Mouse (Mus musculus) kidney, postnatal 4 days (tissue): ENCODE measurements around the gene Mccc1.

Experiments
- DNase-seq, 2 experiments: peaks; one replicate each; pipeline ENCODE4 v3.0.0; 2021; ENCODE audit warnings: mixed read lengths in 2 of 2

Gene Mccc1

GRCm38 (mm10) chr3:35963921-35964320 lies 36.6 kb downstream of the Mccc1 start:
- DNase-seq: no peak

- no peak for DNase-seq
Measured at GRCm38 (mm10) chr3:35963401-35963800, 37.1 kb downstream of the Mccc1 start.

GRCm38 (mm10) chr3:35962967-35963366 lies 37.5 kb downstream of the Mccc1 start:
- peak in 1 of 2 experiments; percentile 14 for DNase-seq

DNA sequence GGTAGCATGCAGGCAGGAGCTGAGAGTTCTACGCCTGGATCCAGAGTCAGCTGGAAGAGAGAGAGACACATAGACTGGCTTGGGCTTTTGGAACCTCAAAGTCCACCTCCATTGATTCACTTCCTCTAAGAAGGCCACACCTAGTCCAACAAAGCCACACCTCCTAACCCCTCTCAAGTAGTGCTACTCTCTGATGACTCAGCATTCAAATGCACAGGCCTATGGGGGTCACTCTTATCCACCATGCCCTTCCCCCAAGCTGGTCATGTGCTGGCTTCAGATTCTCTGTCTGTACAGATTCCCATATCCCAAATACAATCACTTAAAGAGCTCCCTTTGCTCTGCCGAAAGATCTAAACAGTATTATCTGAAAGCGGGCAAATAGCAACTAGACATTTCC lies 43.2 kb downstream of the Mccc1 start:
- no peak for DNase-seq

GRCm38 (mm10) chr3:35954901-35955575 lies 45.4 kb downstream of the Mccc1 start:
- DNase-seq: no peak

DNA sequence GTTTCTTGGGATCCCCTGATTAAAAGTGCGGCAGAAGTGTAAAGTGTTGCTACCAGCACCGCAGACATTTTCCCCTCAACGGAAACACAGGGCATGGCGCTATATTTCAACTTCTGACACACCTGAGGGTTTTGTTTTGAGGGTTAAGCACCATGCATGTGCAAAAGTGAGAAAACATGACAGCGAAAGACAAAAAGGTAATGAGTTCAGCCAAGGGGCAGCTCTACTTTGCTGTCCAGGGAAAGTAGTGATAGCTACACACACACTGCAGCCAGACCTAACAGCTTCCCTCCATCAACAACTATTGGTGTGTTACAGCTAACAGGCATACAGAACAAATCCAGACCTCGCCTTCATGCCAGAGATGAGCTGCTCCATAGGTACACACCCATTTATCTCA lies 46.7 kb downstream of the Mccc1 start:
- DNase-seq: no peak

GRCm38 (mm10) chr3:35953184-35953583 lies 47.3 kb downstream of the Mccc1 start:
- DNase-seq: no peak

DNA sequence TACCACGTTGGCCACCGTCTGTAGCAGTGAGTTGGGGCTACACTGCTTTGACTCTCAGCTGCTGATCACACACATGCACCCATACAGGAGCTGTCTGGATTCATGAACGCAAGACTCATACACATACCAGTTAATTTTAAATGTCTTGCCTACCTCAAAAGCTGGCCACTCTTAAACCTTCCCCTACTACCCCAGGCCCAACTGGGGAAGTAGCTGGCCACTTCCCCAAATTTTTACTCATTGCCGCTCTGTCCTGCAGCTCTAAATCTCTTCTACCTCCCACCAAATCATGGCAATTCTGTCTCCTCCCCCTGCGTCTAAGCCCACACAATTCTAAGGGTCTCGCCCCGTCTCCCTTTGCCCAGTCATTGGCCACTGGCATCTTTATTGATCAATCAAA lies 52.3 kb downstream of the Mccc1 start:
- no peak for DNase-seq

DNA sequence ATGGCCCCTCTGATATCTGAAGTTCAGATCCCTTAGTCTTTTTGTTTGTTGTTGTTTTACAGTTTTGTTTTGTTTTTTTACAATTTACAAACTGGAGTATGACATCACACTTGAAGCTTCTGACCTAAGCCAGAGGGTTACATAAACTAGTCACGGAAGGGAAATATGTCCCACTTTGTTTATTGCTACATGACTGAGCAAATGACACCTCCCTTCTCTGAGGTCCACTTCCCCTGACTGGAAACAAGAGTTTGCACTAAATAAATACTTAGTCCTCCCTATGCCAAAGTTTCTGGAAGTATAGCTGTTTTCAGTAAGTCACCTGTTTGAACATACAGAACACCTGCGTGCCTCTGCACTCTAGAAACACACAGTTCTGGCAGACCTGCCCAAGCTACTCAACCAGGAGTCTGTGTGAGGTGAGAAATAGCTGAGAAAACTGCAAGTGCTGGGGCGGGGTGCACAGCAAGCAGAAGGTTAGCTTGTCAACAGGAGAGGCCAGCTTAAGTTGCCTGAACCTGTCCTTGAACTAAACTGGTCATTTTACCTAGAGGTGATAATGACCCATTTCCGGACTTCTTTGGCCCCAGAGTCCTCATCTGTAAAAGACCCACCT lies 59.9 kb downstream of the Mccc1 start:
- no peak for DNase-seq

- no peak for DNase-seq
Measured at GRCm38 (mm10) chr3:35940047-35940446, 60.4 kb downstream of the Mccc1 start.

- no peak for DNase-seq
Measured at GRCm38 (mm10) chr3:35937345-35937744, 63.1 kb downstream of the Mccc1 start, which contains the start of gene Dcun1d1. Dcun1d1 (minus strand) TSS chr3:35937445.

DNA sequence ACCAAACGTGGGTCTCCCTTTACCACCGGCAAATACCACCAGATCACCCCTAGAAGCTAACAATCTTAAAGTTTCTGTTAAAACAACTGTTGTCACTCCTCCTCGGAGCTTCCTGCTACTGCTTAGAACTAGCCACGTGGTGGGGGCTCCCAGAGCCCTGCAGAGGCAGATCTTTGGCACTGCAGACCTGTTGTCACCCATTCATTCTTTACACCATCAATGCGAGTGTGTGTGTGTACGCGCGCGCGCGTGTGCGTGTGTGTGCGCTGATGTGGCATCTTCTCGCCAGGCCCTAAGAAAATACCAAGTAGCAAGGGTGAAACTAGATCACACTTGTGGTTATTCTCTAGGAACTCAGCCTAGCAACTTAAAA lies 67.1 kb downstream of the Mccc1 start:
- DNase-seq: peak; percentile 47 to 69

GRCm38 (mm10) chr3:35932735-35933404 lies 67.6 kb downstream of the Mccc1 start:
- peak; percentile 84 to 90 for DNase-seq

DNA sequence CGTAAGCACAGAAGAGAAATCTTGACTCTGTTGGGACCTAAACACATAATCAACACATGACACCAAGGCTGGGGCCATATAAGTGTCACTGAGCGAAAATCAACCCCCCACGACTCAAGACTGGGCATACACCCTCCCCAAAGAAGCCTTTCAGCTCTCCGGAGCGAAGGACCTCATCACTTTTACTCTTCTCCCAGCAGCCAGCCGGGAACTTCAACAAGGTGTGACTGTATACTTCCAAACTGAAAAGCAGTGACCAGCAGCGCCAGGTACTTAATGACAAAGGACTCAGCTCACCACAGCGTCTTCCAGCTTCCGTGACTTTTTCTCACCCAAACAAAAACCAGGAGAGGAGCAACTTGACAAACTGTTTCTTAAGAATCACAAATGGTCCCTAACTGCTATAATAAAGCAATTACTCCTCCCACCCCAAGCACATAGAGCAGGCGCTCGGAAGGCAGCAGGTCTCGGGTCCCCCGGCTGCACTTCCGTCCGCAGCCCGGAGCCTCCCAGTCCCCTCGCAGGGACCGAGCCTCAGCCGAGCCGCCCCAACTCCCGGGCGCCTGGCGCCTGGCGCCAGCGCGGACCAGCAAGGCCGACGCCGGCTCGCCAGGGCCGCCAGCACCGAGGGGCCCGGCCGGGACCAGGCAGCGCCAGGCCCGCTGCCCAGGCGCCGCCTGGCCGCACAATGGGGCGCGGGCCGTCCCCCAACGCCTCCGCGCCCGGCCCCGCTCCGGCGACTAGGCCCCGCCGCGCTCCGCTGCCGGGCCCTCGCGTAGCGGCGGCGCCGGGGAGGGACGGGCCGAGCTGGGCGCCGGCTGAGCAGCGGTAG lies 68.4 kb downstream of the Mccc1 start:
- peak; percentile 68 to 82 for DNase-seq

DNA sequence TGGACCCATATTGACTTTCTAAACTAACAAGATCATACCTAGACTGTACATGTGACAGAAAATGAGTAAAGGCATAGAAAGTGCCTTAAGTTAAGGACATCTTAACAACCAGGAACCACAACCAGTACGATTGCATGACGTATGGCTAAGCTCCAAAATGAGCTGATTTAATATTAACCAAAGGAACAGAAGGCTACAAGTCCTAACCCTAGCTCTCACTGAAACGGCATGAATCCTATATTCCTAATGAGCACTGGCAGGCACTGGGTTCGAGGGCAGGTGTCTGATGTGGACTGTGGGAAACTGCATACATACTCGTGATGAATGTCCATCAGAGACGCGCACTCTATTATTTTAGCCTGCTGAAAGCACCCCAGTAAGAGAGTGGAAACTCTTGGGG lies 69.1 kb downstream of the Mccc1 start:
- no peak for DNase-seq

DNA sequence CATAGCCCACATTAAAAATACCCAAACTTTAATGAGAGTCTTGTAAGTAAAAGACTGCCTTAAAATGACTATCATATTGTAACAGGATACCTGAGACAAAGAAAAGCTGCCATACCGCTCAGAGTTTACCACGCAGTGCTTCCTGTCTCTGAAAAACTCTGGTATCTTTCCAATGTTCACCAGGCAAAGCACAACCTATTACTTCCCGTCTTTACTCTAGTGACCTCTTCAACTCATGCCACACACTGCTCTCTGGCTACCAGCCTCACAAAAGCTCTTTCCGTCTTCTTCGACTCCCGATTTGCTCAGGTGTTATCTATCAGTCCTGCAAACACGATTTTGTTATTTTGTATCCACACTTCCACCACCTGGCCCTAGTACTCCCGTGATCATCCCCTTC lies 70.6 kb downstream of the Mccc1 start:
- DNase-seq: no peak

GRCm38 (mm10) chr3:35929406-35929805 lies 71.1 kb downstream of the Mccc1 start:
- no peak for DNase-seq

DNA sequence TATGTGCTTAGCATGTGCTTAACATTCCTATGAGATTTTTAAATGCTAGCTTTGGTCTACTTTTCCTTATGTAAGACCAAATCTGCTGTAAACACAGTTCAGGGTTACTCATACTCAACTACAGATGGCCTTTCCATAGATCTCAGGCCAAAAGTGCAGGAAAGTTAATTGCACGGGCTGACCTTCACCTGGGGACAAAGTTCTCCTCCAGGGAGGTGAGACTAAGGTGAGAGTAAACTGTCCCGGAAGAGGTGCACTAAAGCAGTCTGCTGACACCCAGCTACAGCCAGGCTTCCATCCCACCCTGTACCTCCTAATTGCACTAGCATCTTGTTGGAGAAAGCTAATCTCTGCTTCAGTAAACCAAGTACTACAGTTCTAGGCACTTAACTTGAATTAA lies 74.6 kb downstream of the Mccc1 start:
- DNase-seq: no peak

DNA sequence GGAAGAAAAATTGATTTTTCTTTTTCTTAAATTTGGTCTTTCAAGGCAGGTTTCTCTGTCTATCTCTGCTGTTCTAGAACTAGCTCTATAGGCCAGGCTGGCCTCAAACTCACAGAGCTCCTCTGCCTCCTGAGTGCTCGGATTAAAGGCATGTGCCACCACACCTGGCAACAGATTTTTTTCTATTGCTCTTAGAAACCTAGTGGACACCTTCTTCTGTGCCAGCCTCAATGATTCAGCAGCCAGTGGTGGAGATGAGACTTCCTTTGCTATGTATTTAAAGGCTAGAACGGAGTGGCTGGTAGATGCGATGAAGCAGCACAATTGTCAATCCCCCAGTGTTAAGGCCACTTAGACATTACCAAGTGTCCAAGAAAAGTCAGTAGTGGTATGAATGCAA lies 76.5 kb downstream of the Mccc1 start:
- no peak for DNase-seq

DNA sequence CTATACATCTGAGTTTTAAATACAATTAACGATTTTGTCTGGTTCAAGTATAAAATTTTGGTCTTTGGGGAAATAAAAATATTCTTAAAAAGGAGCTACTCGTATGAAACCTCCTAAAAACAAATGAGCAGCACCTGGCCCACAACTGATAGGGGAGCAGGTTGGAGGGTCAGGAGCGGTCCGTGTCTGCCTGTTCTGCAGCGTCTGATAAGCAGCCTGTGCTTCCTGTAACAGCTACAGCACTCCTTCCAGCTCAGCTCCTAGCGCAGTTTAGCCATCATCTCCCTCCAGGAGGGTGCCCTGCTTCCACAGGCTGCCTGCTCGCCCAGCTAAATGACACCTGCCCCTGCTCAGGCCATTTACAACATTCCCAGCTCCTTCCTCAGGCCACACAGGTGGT lies 77.0 kb downstream of the Mccc1 start:
- DNase-seq: peak in 1 of 2 experiments; percentile 11

- no peak for DNase-seq
Measured at GRCm38 (mm10) chr3:35922522-35922921, 78.0 kb downstream of the Mccc1 start.

DNA sequence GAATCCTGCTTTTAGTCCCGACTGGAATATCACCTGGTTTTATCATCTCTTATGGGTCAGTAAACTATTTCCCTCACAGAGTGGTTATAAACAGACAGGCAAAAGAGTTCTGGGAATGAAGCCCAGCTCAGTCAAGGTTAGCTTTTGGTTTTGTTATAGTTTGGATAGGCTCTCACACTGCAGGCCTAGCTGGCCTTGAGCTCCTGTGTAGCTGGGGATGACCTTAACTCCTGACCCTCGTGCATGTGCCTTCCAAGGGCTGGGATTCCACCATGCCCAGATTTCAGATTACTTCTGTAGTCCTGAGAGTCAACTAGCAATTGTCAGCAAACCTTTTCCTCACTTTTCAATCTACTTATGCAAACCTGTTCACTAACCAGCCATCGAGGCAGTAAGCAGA lies 82.2 kb downstream of the Mccc1 start:
- no peak for DNase-seq
